Mouse (Mus musculus): Measurements from ENCODE around the gene Apba3. TPM values are rescaled to one million over a fixed set of nuclear protein-coding genes. Genes with fewer than 3 reads are reported as not detected.
A peak's percentile ranks its signal among the peaks of the same experiment; 100 is the strongest.

Gene Apba3
- total RNA-seq, 2 experiments from 2014 or later = 104 to 123 TPM

GRCm38 (mm10) chr10:81305663-81306062, 38.9 kb downstream of the Apba3 start:
- no peak for DNase-seq (ENCODE audit: low spot score in 2 of 2)

GRCm38 (mm10) chr10:81306173-81306668, 39.5 kb downstream of the Apba3 start:
- no peak for DNase-seq (ENCODE audit: low spot score in 2 of 2)

- no peak for DNase-seq (ENCODE audit: low spot score in 2 of 2)
Observed at GRCm38 (mm10) chr10:81306837-81307682, 40.3 kb downstream of the Apba3 start.

- DNase-seq (ENCODE audit: low spot score in 2 of 2) = no peak
Observed at GRCm38 (mm10) chr10:81309571-81309970, 42.8 kb downstream of the Apba3 start.

GRCm38 (mm10) chr10:81313581-81313980, 46.8 kb downstream of the Apba3 start:
- no peak for DNase-seq (ENCODE audit: low spot score in 2 of 2)

GRCm38 (mm10) chr10:81314201-81314600, 47.4 kb downstream of the Apba3 start:
- DNase-seq (ENCODE audit: low spot score in 2 of 2) = no peak

DNA sequence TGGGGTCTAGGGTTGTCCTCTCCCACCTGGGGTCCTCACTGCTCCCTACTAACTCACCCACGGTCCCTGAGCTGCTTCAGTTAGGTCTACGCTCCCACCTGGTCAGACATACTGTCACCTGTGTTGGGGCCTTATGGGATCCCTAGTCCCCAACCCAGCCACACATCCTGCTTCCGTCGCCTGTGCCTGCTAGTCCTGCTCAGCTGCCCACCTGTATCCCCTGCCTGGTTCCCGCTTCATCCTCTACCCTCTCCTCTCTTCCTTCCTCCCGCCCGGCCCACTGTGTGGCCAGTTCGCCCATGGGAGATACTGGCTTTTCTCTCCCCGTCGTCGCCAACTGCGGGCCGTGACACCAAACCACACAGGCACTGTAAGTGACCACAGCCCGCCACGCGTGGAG, 48.8 kb downstream of the Apba3 start:
- no peak for DNase-seq (ENCODE audit: low spot score in 2 of 2)

GRCm38 (mm10) chr10:81316338-81317060, 49.7 kb downstream of the Apba3 start:
- DNase-seq (ENCODE audit: low spot score in 2 of 2) = no peak

DNA sequence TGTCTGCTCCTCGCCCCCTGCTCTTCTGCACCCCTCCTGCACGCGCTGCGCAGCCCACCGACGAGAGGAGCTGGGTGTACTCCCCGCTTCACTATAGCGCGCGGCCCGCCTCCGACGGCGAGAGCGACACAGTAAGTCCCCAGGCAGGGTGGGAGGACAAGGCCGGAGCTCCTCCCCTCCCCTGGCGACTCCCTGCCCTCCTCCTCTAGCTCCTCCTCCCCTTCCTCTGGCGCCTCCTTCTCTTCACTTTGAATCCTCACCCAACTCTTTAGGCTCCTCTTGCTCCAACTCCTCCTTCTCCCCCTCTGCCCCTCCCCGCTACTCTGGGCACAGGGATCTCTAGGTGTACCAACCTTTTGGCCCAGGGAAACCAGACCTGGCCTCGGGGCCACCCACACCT, 50.5 kb downstream of the Apba3 start:
- DNase-seq (ENCODE audit: low spot score in 2 of 2) = peak; percentile 51 to 63

DNA sequence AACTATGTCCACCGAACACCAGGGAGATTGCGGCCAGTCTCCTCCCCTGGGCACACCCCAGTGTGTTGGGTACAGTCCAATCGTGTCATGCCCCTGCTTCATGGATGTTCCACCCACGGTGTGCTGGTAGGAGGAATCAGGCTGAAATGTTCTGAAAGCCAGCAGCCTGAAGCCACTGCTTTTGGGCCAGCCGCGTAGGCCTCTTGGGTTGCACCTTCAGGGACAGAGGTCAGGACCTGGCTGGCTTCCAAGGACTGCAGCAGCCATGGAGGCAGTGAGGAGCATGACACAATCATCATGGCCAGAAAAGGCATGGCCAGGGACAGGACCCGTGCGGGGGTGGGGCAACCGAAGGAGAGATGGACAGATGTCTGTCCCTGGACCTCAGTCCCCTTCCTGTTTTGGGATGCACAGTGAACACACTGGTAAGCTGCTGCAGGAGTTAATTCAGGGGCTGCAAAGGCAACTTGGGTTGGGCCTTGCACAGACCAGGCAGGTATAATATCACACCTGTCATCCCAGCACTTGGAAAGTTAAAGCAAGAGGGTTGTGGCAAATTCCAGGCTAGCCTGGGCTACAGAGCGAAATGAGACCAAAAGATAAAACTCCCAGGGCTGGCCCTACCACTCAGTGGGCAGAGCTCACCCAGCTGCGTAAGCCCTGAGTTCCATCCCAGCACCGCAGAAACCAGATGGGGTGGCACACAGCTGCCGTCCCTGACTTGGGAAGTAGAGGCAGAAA, 52.0 kb downstream of the Apba3 start:
- peak; percentile 67 to 68 for DNase-seq (ENCODE audit: low spot score in 2 of 2)

GRCm38 (mm10) chr10:81319330-81319699, 52.6 kb downstream of the Apba3 start:
- DNase-seq (ENCODE audit: low spot score in 2 of 2) = peak in 1 of 2 experiments; percentile 32

DNA sequence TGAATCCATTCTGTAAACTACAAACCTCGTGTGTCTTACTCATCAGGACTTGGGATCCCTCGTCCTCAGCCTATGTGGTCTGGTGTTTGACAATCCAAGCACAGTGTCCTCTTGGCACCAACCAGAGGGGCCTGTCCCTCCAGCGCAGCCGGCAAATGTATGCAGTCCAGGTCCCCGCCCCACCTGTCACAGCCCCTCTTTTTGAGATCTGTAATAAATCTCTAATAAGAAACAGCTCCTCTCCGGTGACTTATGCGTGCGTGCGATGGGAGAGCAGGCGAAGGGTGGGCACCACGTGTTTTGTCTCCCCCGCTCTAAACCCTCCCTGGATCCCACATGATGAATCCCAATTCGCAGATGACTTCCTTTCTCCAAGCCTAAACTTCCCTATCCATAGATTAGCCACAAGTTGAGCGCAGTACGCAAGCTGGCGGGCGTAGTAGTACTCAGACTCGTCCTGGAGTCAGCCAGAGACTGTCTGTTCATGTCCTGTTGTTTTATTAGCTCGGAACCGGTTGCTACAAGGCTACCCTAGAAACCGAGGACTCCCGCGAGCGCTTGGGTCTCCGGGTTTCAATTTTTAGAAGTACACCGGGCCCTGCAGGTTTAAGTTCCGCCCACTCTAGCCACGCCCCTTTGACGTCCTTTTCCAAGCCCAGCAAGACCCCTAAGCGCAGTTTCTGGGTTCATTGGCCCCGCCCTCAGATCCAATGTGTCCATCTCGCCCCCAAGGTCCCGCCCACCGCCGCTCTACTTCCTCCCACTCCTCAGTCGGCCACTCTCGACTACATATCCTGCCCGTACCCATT, 53.2 kb downstream of the Apba3 start:
- DNase-seq (ENCODE audit: low spot score in 2 of 2) = peak; percentile 90 to 91

- peak; percentile 90 to 91 for DNase-seq (ENCODE audit: low spot score in 2 of 2)
Observed at GRCm38 (mm10) chr10:81320550-81321347, 54.0 kb downstream of the Apba3 start, which contains the start of gene Cactin. Gene Cactin (plus strand): TSS chr10:81321103.

DNA sequence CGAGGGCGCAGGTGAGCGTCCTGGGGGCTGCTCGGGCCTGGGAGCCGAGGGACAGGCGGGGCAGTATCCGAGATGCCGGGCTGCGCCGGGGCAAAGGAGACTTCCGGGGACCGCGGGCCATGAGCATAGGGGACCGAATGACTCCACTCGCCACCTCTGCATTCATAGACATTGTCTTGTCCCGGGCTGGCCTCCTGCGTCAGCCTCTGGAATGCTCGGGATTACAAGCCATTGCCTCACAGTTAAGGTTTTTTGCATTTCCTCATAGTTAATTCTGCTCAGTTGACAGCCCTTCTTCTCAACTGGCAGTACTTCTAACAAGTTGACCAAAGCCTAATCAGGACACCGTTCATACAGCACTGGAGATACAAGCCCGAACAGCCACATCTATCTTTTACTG, 54.7 kb downstream of the Apba3 start:
- DNase-seq (ENCODE audit: low spot score in 2 of 2) = no peak

DNA sequence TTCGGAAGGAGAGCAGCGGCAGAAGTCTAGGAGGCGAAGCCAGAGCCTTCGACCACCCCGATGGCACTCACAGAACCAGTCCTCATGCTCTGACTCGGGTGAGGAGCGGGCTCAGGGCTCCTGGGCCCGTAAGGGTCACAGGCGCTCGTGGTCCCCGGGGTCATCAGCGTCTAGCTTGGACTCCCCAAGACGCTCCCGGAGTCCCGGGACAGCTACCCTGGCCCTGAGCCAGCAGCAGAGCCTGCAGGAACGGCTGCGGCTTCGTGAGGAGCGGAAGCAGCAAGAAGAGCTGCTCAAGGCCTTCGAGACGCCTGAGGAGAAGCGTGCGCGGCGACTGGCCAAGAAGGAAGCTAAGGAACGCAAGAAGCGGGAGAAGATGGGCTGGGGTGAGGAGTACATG, 55.7 kb downstream of the Apba3 start:
- DNase-seq (ENCODE audit: low spot score in 2 of 2) = no peak

All from adrenal gland, adult 18-20 months (tissue).